Mouse (Mus musculus) hindbrain, embryonic 14.5 days (tissue): ENCODE data around the gene Nphp4. TPM values are rescaled to one million over a fixed set of nuclear protein-coding genes. Genes with fewer than 3 reads are reported as not detected.

Experiments used
- ATAC-seq: fragments of 200-750 bp; cut with Nextera tagmentation; 2 replicates; pipeline ENCODE4 v1.8.0; 2017; ENCODE audit warnings: moderate number of reproducible peaks, mild to moderate bottlenecking, moderate TSS enrichment, moderate library complexity; ENCODE audit not compliant: low FRiP score
- DNase-seq: peaks from one replicate; pipeline ENCODE4 v3.0.0-alpha.2; 2015; ENCODE audit warnings: low spot score
- H3K27ac ChIP-seq: fragments of 300-500 bp; sonication (generic); 2 replicates; pipeline ENCODE4 v1.5.1; 2014; ENCODE audit warnings: mild to moderate bottlenecking, moderate library complexity
- H3K27me3 ChIP-seq: fragments of 300-500 bp; sonication (generic); 2 replicates; pipeline ENCODE4 v1.6.1; 2014; ENCODE audit warnings: mild to moderate bottlenecking, low read length, mixed read lengths; ENCODE audit not compliant: control insufficient read depth, insufficient read depth
- H3K36me3 ChIP-seq: fragments of 300-500 bp; sonication (generic); replicated peaks from 2 replicates; pipeline ENCODE4 v1.6.1; 2014; ENCODE audit not compliant: control insufficient read depth, insufficient read depth
- H3K4me1 ChIP-seq: fragments of 300-500 bp; sonication (generic); replicated peaks from 2 replicates; pipeline ENCODE4 v1.6.1; 2014; ENCODE audit warnings: antibody characterized with exemption, low read length, mixed read lengths; ENCODE audit not compliant: control insufficient read depth, insufficient read depth
- H3K4me2 ChIP-seq: fragments of 300-500 bp; sonication (generic); replicated peaks from 2 replicates; pipeline ENCODE4 v1.6.1; 2014; ENCODE audit warnings: mild to moderate bottlenecking, moderate library complexity
- H3K4me3 ChIP-seq: fragments of 300-500 bp; sonication (generic); replicated peaks from 2 replicates; pipeline ENCODE4 v1.5.1; 2014; ENCODE audit warnings: mild to moderate bottlenecking, low read length
- H3K9ac ChIP-seq: fragments of 300-500 bp; sonication (generic); 2 replicates; pipeline ENCODE4 v1.6.1; 2014
- H3K9me3 ChIP-seq: fragments of 300-500 bp; sonication (generic); 2 replicates; pipeline ENCODE4 v1.6.1; 2016; ENCODE audit warnings: low read length; ENCODE audit not compliant: control insufficient read depth
- WGBS: fragments of 180-500 bp; shearing (Covaris S2); extraction: QIAGEN DNeasy Blood & Tissue Kit; methylation state at CpG from one replicate; pipeline ENCODE4 v1.1.7; 2014; 5-methylcytosine and 5-hydroxymethylcytosine counted together
- polyA plus RNA-seq: library from polyadenylated mRNA; unstranded; fragments of >200 nt; fragmentation: Nextera tagmentation; extraction: Ambion mirVana; gene quantifications from 2 replicates; pipeline ENCODE4 v1.2.1, GENCODE M21; 2014

The Nphp4 gene
- 6.2 and 6.6 TPM in 2 replicates for polyA plus RNA-seq

GRCm38 (mm10) chr4:152476427-152477023 is at the start of gene Nphp4:
Nphp4 (plus strand) TSS chr4:152476706.
- no peak for DNase-seq

GRCm38 (mm10) chr4:152428259-152428658 is 48.2 kb upstream of the Nphp4 start:
- no peak overlapping the region for H3K9ac ChIP-seq
- WGBS: 53% methylated on average over 8 of the region's 8 CpGs
- no peak overlapping the region for H3K27ac ChIP-seq
- H3K4me3 ChIP-seq: no peak overlapping the region
- ATAC-seq: no peak
- H3K9me3 ChIP-seq: no peaks in the 10 kb centered on the region
- H3K4me2 ChIP-seq: no peak overlapping the region
- no peak for DNase-seq
- 0 out of 2 replicates have a peak, but pooled peaks cover 6% of the 10 kb centered on the region for H3K4me1 ChIP-seq
- no peaks in the 10 kb centered on the region for H3K36me3 ChIP-seq
- H3K27me3 ChIP-seq: no peaks in the 10 kb centered on the region

More at GRCm38 (mm10) chr4:152476427-152477023, at the start of gene Nphp4:
- Histone ChIP-seq H3K36me3 (no peaks in the 10 kb centered on the region), H3K4me1 (peaks cover 14% of the 10 kb centered on the region), H3K9ac (peak within 1 kb of the TSS; percentile 82), H3K27ac (peak within 1 kb of the TSS; percentile 85; the same call in 1 of the 2 replicates), H3K9me3 (no peaks in the 10 kb centered on the region), H3K4me3 (peak within 1 kb of the TSS; percentile 73), H3K27me3 (no peaks in the 10 kb centered on the region), H3K4me2 (peak within 1 kb of the TSS; percentile 81)
- 2% methylated on average over 18 of the region's 18 CpGs for WGBS
- no peak for ATAC-seq

GRCm38 (mm10) chr4:152432308-152432707 is 44.2 kb upstream of the Nphp4 start:
- Histone ChIP-seq H3K4me2 (no peak overlapping the region), H3K4me3 (no peak overlapping the region), H3K9ac (no peak overlapping the region), H3K9me3 (no peaks in the 10 kb centered on the region), H3K27ac (no peak overlapping the region), H3K4me1 (0 out of 2 replicates have a peak, but pooled peaks cover 6% of the 10 kb centered on the region), H3K27me3 (no peaks in the 10 kb centered on the region), H3K36me3 (no peaks in the 10 kb centered on the region)
- ATAC-seq (no peak), DNase-seq (no peak)
- WGBS: 48% methylated on average over 5 of the region's 5 CpGs

- no peak overlapping the region for H3K27ac ChIP-seq
- ATAC-seq: peak; percentile 92
- H3K27me3 ChIP-seq: no peaks in the 10 kb centered on the region
- peak overlapping the region; percentile 42 for H3K9ac ChIP-seq
- H3K4me2 ChIP-seq: peak overlapping the region; percentile 52
- no peaks in the 10 kb centered on the region for H3K4me1 ChIP-seq
- no peaks in the 10 kb centered on the region for H3K36me3 ChIP-seq
- H3K9me3 ChIP-seq: no peaks in the 10 kb centered on the region
- peak; percentile 98 for DNase-seq
- peak overlapping the region; percentile 17; the same call in 1 of the 2 replicates for H3K4me3 ChIP-seq
- WGBS: 2% methylated on average over 9 of the region's 9 CpGs
These were observed 41.7 kb upstream of the Nphp4 start for GRCm38 (mm10) chr4:152434836-152435235.

GRCm38 (mm10) chr4:152435255-152435654 is 41.3 kb upstream of the Nphp4 start:
- Histone ChIP-seq H3K4me2 (peak overlapping the region; percentile 52), H3K9ac (peak overlapping the region; percentile 42), H3K9me3 (no peaks in the 10 kb centered on the region), H3K4me1 (no peaks in the 10 kb centered on the region), H3K27ac (no peak overlapping the region), H3K36me3 (no peaks in the 10 kb centered on the region), H3K4me3 (peak overlapping the region; percentile 17; the same call in 1 of the 2 replicates), H3K27me3 (no peaks in the 10 kb centered on the region)
- peak; percentile 64 for ATAC-seq
- WGBS: 13% methylated on average over 10 of the region's 10 CpGs
- DNase-seq: peak; percentile 88

- Histone ChIP-seq H3K27ac (no peak overlapping the region), H3K4me1 (no peaks in the 10 kb centered on the region), H3K36me3 (no peaks in the 10 kb centered on the region), H3K9me3 (no peaks in the 10 kb centered on the region), H3K4me3 (no peak overlapping the region), H3K9ac (no peak overlapping the region), H3K4me2 (no peak overlapping the region), H3K27me3 (no peaks in the 10 kb centered on the region)
- WGBS: 66% methylated on average over 9 of the region's 9 CpGs
- DNase-seq (no peak), ATAC-seq (no peak)
These were observed 35.6 kb upstream of the Nphp4 start for GRCm38 (mm10) chr4:152440882-152441281.

- no peaks in the 10 kb centered on the region for H3K9me3 ChIP-seq
- no peak overlapping the region for H3K9ac ChIP-seq
- H3K4me1 ChIP-seq: no peaks in the 10 kb centered on the region
- no peaks in the 10 kb centered on the region for H3K27me3 ChIP-seq
- no peaks in the 10 kb centered on the region for H3K36me3 ChIP-seq
- H3K4me2 ChIP-seq: no peak overlapping the region
- no peak overlapping the region for H3K27ac ChIP-seq
- ATAC-seq (no peak), DNase-seq (no peak)
- 40% methylated on average over 9 of the region's 9 CpGs for WGBS
- H3K4me3 ChIP-seq: no peak overlapping the region
These were observed 35.0 kb upstream of the Nphp4 start for GRCm38 (mm10) chr4:152441536-152441935.

GRCm38 (mm10) chr4:152446178-152446577 is 30.3 kb upstream of the Nphp4 start:
- H3K4me2 ChIP-seq: no peak overlapping the region
- 81% methylated on average over 10 of the region's 10 CpGs for WGBS
- no peak overlapping the region for H3K4me3 ChIP-seq
- H3K9ac ChIP-seq: no peak overlapping the region
- no peaks in the 10 kb centered on the region for H3K36me3 ChIP-seq
- no peaks in the 10 kb centered on the region for H3K27me3 ChIP-seq
- no peak for ATAC-seq
- DNase-seq: no peak
- H3K27ac ChIP-seq: no peak overlapping the region
- H3K4me1 ChIP-seq: no peaks in the 10 kb centered on the region
- no peaks in the 10 kb centered on the region for H3K9me3 ChIP-seq

- Histone ChIP-seq H3K4me2 (no peak overlapping the region), H3K36me3 (no peaks in the 10 kb centered on the region), H3K27me3 (no peaks in the 10 kb centered on the region), H3K9ac (no peak overlapping the region), H3K4me3 (no peak overlapping the region), H3K9me3 (no peaks in the 10 kb centered on the region), H3K27ac (no peak overlapping the region), H3K4me1 (no peaks in the 10 kb centered on the region)
- DNase-seq (no peak), ATAC-seq (no peak)
- WGBS: 80% methylated on average over 22 of the region's 22 CpGs
These were observed 28.5 kb upstream of the Nphp4 start for GRCm38 (mm10) chr4:152447731-152448665.
